Mouse (Mus musculus): ENCODE results near the gene Mrpl14. TPM values are rescaled to one million over a fixed set of nuclear protein-coding genes. Genes with fewer than 3 reads are reported as not detected.

The Mrpl14 gene
- polyA plus RNA-seq, 1 experiment from 2014 or later = 129 TPM

GRCm38 (mm10) chr17:45706796-45707195 is 20.7 kb downstream of the Mrpl14 start:
- ATAC-seq (ENCODE audit: low read depth) = no peak
- H3K9me3 ChIP-seq (ENCODE audit: control insufficient read depth, low read length) = no peaks in the 10 kb centered on the region
- 59% methylated on average over 5 of the region's 5 CpGs for WGBS
- no peak overlapping the region for H3K27ac ChIP-seq (ENCODE audit: low read depth, low read length)
- H3K4me1 ChIP-seq (ENCODE audit: control insufficient read depth, insufficient read depth, low read length) = no peaks in the 10 kb centered on the region
- H3K27me3 ChIP-seq (ENCODE audit: control insufficient read depth, insufficient read depth, low read length) = no peaks in the 10 kb centered on the region
- H3K9ac ChIP-seq (replicated peaks; ENCODE audit: low read depth, low read length) = no peak overlapping the region
- no peak overlapping the region for H3K4me2 ChIP-seq (ENCODE audit: low read depth, low read length)
- no peak overlapping the region for H3K4me3 ChIP-seq (ENCODE audit: low read depth, low read length)
- no peaks in the 10 kb centered on the region for H3K36me3 ChIP-seq (ENCODE audit: control insufficient read depth, insufficient read depth, low read length)

GRCm38 (mm10) chr17:45707376-45707775 is 21.3 kb downstream of the Mrpl14 start:
- no peaks in the 10 kb centered on the region for H3K36me3 ChIP-seq (ENCODE audit: control insufficient read depth, insufficient read depth, low read length)
- H3K27me3 ChIP-seq (ENCODE audit: control insufficient read depth, insufficient read depth, low read length) = no peaks in the 10 kb centered on the region
- H3K4me2 ChIP-seq (ENCODE audit: low read depth, low read length) = no peak overlapping the region
- 41% methylated on average over 3 of the region's 3 CpGs for WGBS
- no peaks in the 10 kb centered on the region for H3K4me1 ChIP-seq (ENCODE audit: control insufficient read depth, insufficient read depth, low read length)
- no peak overlapping the region for H3K4me3 ChIP-seq (ENCODE audit: low read depth, low read length)
- H3K9me3 ChIP-seq (ENCODE audit: control insufficient read depth, low read length) = no peaks in the 10 kb centered on the region
- no peak overlapping the region for H3K9ac ChIP-seq (replicated peaks; ENCODE audit: low read depth, low read length)
- no peak overlapping the region for H3K27ac ChIP-seq (ENCODE audit: low read depth, low read length)
- no peak for ATAC-seq (ENCODE audit: low read depth)

GRCm38 (mm10) chr17:45708179-45708578 is 22.1 kb downstream of the Mrpl14 start:
- H3K27me3 ChIP-seq (ENCODE audit: control insufficient read depth, insufficient read depth, low read length) = no peaks in the 10 kb centered on the region
- no peaks in the 10 kb centered on the region for H3K4me1 ChIP-seq (ENCODE audit: control insufficient read depth, insufficient read depth, low read length)
- no peak overlapping the region for H3K27ac ChIP-seq (ENCODE audit: low read depth, low read length)
- H3K9ac ChIP-seq (replicated peaks; ENCODE audit: low read depth, low read length) = no peak overlapping the region
- H3K4me2 ChIP-seq (ENCODE audit: low read depth, low read length) = no peak overlapping the region
- no peak for ATAC-seq (ENCODE audit: low read depth)
- H3K9me3 ChIP-seq (ENCODE audit: control insufficient read depth, low read length) = no peaks in the 10 kb centered on the region
- H3K36me3 ChIP-seq (ENCODE audit: control insufficient read depth, insufficient read depth, low read length) = no peaks in the 10 kb centered on the region
- H3K4me3 ChIP-seq (ENCODE audit: low read depth, low read length) = no peak overlapping the region
- WGBS = 87% methylated on average over 8 of the region's 8 CpGs

GRCm38 (mm10) chr17:45709829-45710228 is 23.7 kb downstream of the Mrpl14 start:
- H3K36me3 ChIP-seq (ENCODE audit: control insufficient read depth, insufficient read depth, low read length) = no peaks in the 10 kb centered on the region
- H3K4me1 ChIP-seq (ENCODE audit: control insufficient read depth, insufficient read depth, low read length) = no peaks in the 10 kb centered on the region
- ATAC-seq (ENCODE audit: low read depth) = no peak
- H3K27ac ChIP-seq (ENCODE audit: low read depth, low read length) = no peak overlapping the region
- no peaks in the 10 kb centered on the region for H3K9me3 ChIP-seq (ENCODE audit: control insufficient read depth, low read length)
- H3K4me2 ChIP-seq (ENCODE audit: low read depth, low read length) = no peak overlapping the region
- H3K27me3 ChIP-seq (ENCODE audit: control insufficient read depth, insufficient read depth, low read length) = no peaks in the 10 kb centered on the region
- no peak overlapping the region for H3K9ac ChIP-seq (replicated peaks; ENCODE audit: low read depth, low read length)
- H3K4me3 ChIP-seq (ENCODE audit: low read depth, low read length) = no peak overlapping the region
- WGBS = 60% methylated on average over 3 of the region's 3 CpGs

DNA sequence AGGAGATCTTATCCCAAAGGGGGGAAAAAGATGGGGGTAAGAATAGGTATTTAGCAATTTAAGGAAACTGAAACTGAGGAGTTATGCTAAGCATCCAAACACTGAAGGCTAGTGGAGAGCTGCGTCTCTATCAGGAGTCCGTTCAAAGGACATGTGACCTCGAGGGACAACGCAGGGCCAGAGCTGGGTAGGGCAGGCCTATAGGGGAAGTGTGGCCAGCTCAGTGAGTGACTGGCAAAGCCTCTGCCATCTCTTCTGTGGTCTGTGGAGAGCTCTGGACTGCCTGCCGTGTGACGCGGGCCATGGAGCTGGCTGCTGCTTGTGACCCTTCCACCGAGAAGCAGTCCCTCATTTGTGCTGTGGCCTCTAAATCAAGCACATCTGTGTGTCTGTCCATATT is 24.3 kb downstream of the Mrpl14 start:
- no peak for ATAC-seq (ENCODE audit: low read depth)
- H3K4me1 ChIP-seq (ENCODE audit: control insufficient read depth, insufficient read depth, low read length) = no peaks in the 10 kb centered on the region
- no peaks in the 10 kb centered on the region for H3K27me3 ChIP-seq (ENCODE audit: control insufficient read depth, insufficient read depth, low read length)
- H3K9ac ChIP-seq (replicated peaks; ENCODE audit: low read depth, low read length) = no peak overlapping the region
- no peaks in the 10 kb centered on the region for H3K9me3 ChIP-seq (ENCODE audit: control insufficient read depth, low read length)
- H3K27ac ChIP-seq (ENCODE audit: low read depth, low read length) = no peak overlapping the region
- H3K4me2 ChIP-seq (ENCODE audit: low read depth, low read length) = no peak overlapping the region
- 74% methylated on average over 8 of the region's 8 CpGs for WGBS
- H3K4me3 ChIP-seq (ENCODE audit: low read depth, low read length) = no peak overlapping the region
- no peaks in the 10 kb centered on the region for H3K36me3 ChIP-seq (ENCODE audit: control insufficient read depth, insufficient read depth, low read length)

- no peak for ATAC-seq (ENCODE audit: low read depth)
- Histone ChIP-seq H3K36me3 (ENCODE audit: control insufficient read depth, insufficient read depth, low read length) (no peaks in the 10 kb centered on the region), H3K27ac (ENCODE audit: low read depth, low read length) (no peak overlapping the region), H3K27me3 (ENCODE audit: control insufficient read depth, insufficient read depth, low read length) (no peaks in the 10 kb centered on the region), H3K4me1 (ENCODE audit: control insufficient read depth, insufficient read depth, low read length) (no peaks in the 10 kb centered on the region), H3K4me2 (ENCODE audit: low read depth, low read length) (no peak overlapping the region), H3K9ac (replicated peaks; ENCODE audit: low read depth, low read length) (no peak overlapping the region), H3K4me3 (ENCODE audit: low read depth, low read length) (no peak overlapping the region), H3K9me3 (ENCODE audit: control insufficient read depth, low read length) (no peaks in the 10 kb centered on the region)
- WGBS = 59% methylated on average over 3 of the region's 3 CpGs
Observed at GRCm38 (mm10) chr17:45711525-45711924, 25.4 kb downstream of the Mrpl14 start.

GRCm38 (mm10) chr17:45718323-45718722 is 32.2 kb downstream of the Mrpl14 start:
- ATAC-seq (ENCODE audit: low read depth) = no peak
- WGBS = 16% methylated on average over 10 of the region's 10 CpGs
- Histone ChIP-seq H3K27me3 (ENCODE audit: control insufficient read depth, insufficient read depth, low read length) (no peaks in the 10 kb centered on the region), H3K4me1 (ENCODE audit: control insufficient read depth, insufficient read depth, low read length) (0 out of 2 replicates have a peak, but pooled peaks cover 2% of the 10 kb centered on the region), H3K27ac (ENCODE audit: low read depth, low read length) (no peak overlapping the region), H3K9me3 (ENCODE audit: control insufficient read depth, low read length) (no peaks in the 10 kb centered on the region), H3K4me3 (ENCODE audit: low read depth, low read length) (no peak overlapping the region), H3K36me3 (ENCODE audit: control insufficient read depth, insufficient read depth, low read length) (no peaks in the 10 kb centered on the region), H3K4me2 (ENCODE audit: low read depth, low read length) (no peak overlapping the region), H3K9ac (replicated peaks; ENCODE audit: low read depth, low read length) (no peak overlapping the region)

- 0 out of 2 replicates have a peak, but pooled peaks cover 3% of the 10 kb centered on the region for H3K4me1 ChIP-seq (ENCODE audit: control insufficient read depth, insufficient read depth, low read length)
- peak overlapping the region; percentile 65 for H3K9ac ChIP-seq (replicated peaks; ENCODE audit: low read depth, low read length)
- peak overlapping the region; percentile 53 for H3K4me2 ChIP-seq (ENCODE audit: low read depth, low read length)
- peak; percentile 80 for ATAC-seq (ENCODE audit: low read depth)
- H3K27me3 ChIP-seq (ENCODE audit: control insufficient read depth, insufficient read depth, low read length) = no peaks in the 10 kb centered on the region
- H3K4me3 ChIP-seq (ENCODE audit: low read depth, low read length) = peak overlapping the region; percentile 40
- no peaks in the 10 kb centered on the region for H3K9me3 ChIP-seq (ENCODE audit: control insufficient read depth, low read length)
- no peaks in the 10 kb centered on the region for H3K36me3 ChIP-seq (ENCODE audit: control insufficient read depth, insufficient read depth, low read length)
- 3% methylated on average over 25 of the region's 25 CpGs for WGBS
- H3K27ac ChIP-seq (ENCODE audit: low read depth, low read length) = peak overlapping the region; percentile 82
Observed at GRCm38 (mm10) chr17:45723732-45724573, 37.8 kb downstream of the Mrpl14 start.

GRCm38 (mm10) chr17:45724574-45724921 is 38.4 kb downstream of the Mrpl14 start:
- H3K4me2 ChIP-seq (ENCODE audit: low read depth, low read length) = no peak overlapping the region
- 0 out of 2 replicates have a peak, but pooled peaks cover 3% of the 10 kb centered on the region for H3K4me1 ChIP-seq (ENCODE audit: control insufficient read depth, insufficient read depth, low read length)
- H3K9ac ChIP-seq (replicated peaks; ENCODE audit: low read depth, low read length) = no peak overlapping the region
- 0 out of 2 replicates have a peak, but pooled peaks have one; percentile 3 for ATAC-seq (ENCODE audit: low read depth)
- H3K9me3 ChIP-seq (ENCODE audit: control insufficient read depth, low read length) = no peaks in the 10 kb centered on the region
- H3K4me3 ChIP-seq (ENCODE audit: low read depth, low read length) = no peak overlapping the region
- 82% methylated on average over 10 of the region's 10 CpGs for WGBS
- H3K27ac ChIP-seq (ENCODE audit: low read depth, low read length) = no peak overlapping the region; the same call in 1 of the 2 replicates
- no peaks in the 10 kb centered on the region for H3K27me3 ChIP-seq (ENCODE audit: control insufficient read depth, insufficient read depth, low read length)
- H3K36me3 ChIP-seq (ENCODE audit: control insufficient read depth, insufficient read depth, low read length) = no peaks in the 10 kb centered on the region
